ENCODE assay signal across 8 mouse cellular contexts in genomic region chr2:58667991-58668390, GRCm38 (mm10).
DNase-seq lines count a peak whose midpoint lies in the region; TF ChIP-seq lines count a peak whose summit lies in the region.

No protein-coding gene starts in this region.

- TF ChIP-seq CTCF in heart, adult 2 months (IDR thresholded peaks at IDR 0.05) = peak; percentile 86
- TF ChIP-seq CTCF in bone marrow, adult 2 months (IDR thresholded peaks at IDR 0.05; ENCODE audit: control insufficient read depth, insufficient read depth, low read length) = peak; percentile 30; the same call in 1 of the 2 replicates
- TF ChIP-seq CTCF in embryonic fibroblast, embryonic 13.5 days (IDR thresholded peaks at IDR 0.05; ENCODE audit: borderline replicate concordance, insufficient read depth, low read length) = peak; percentile 66; the same call in 1 of the 2 replicates

- H3K36me3 ChIP-seq in heart, adult 2 months (ENCODE audit: control insufficient read depth, insufficient read depth, low read length) = no peaks in the 10 kb centered on the region
- no peaks in the 10 kb centered on the region for H3K36me3 ChIP-seq in heart, embryonic 10.5 days

- no peaks in the 10 kb centered on the region for H3K9me3 ChIP-seq in heart, embryonic 10.5 days

- H3K27me3 ChIP-seq in heart, adult 2 months (ENCODE audit: control insufficient read depth, insufficient read depth, low read length) = no peaks in the 10 kb centered on the region
- no peaks in the 10 kb centered on the region for H3K27me3 ChIP-seq in heart, embryonic 10.5 days (ENCODE audit: insufficient read depth, poor library complexity, severe bottlenecking)

- peaks cover 1% of the 10 kb centered on the region; the same call in 1 of the 2 replicates for H3K4me1 ChIP-seq in heart, adult 2 months (ENCODE audit: control insufficient read depth, insufficient read depth, low read length)
- no peaks in the 10 kb centered on the region for H3K4me1 ChIP-seq in heart, embryonic 10.5 days
- no peaks in the 10 kb centered on the region for H3K4me1 ChIP-seq in bone marrow, adult 2 months (ENCODE audit: control insufficient read depth, insufficient read depth, low read length)
- no peaks in the 10 kb centered on the region for H3K4me1 ChIP-seq in embryonic fibroblast, embryonic 13.5 days (ENCODE audit: control insufficient read depth, insufficient read depth, low read length)

- DNase-seq in heart, adult 2 months = peak; percentile 36 to 67
- DNase-seq in heart, embryonic 10.5 days (ENCODE audit: low spot score) = no peak
- peak; percentile 68 to 69 for DNase-seq in heart, postnatal 36 days
- peak; percentile 68 for DNase-seq in layer of hippocampus, adult 9-10 months (ENCODE audit: low spot score)
- peak; percentile 79 for DNase-seq in lung, postnatal 36 days
- DNase-seq in right cerebral cortex, postnatal 36 days (ENCODE audit: low spot score in 2 of 2) = peak; percentile 37 to 59

- 36% methylated on average over 9 of the region's 9 CpGs for WGBS in heart, adult 2 months
- 58% methylated on average over 9 of the region's 9 CpGs for WGBS in heart, embryonic 10.5 days
- 49% methylated on average over 9 of the region's 9 CpGs for WGBS in bone marrow, adult 2 months

- intact Hi-C loops in heart, adult 2 months (cut with DNase I) = loop anchor here (1.0 to 5.0 kb wide), 5 partner anchors 86 to 611 kb away; partner anchors contain the start of genes Acvr1 and Upp2
- intact Hi-C loops in heart, postnatal 36 days (cut with DNase I) = loop anchor here (1.0 to 10.0 kb wide), 4 partner anchors 86 to 643 kb away; partner anchors contain the start of genes Acvr1 and Upp2

- TF ChIP-seq EP300 in heart, adult 2 months (IDR thresholded peaks at IDR 0.05; ENCODE audit: insufficient read depth, low read depth, low read length) = peak; percentile 81

- TF ChIP-seq POLR2A in heart, adult 2 months (IDR thresholded peaks at IDR 0.05; ENCODE audit: insufficient read depth, low read depth, low read length) = no peak
- no peak for TF ChIP-seq POLR2A in bone marrow, adult 2 months (IDR thresholded peaks at IDR 0.05; ENCODE audit: borderline replicate concordance, control insufficient read depth, low read depth, low read length)
- TF ChIP-seq POLR2A in embryonic fibroblast, embryonic 13.5 days (IDR thresholded peaks at IDR 0.05; ENCODE audit: low read depth, low read length) = no peak

- no peaks in the 10 kb centered on the region for H3K79me2 ChIP-seq in heart, adult 2 months (replicated peaks; ENCODE audit: control insufficient read depth, insufficient read depth, low read length)

- H3K27ac ChIP-seq in heart, adult 2 months = no peak overlapping the region
- no peak overlapping the region for H3K27ac ChIP-seq in heart, embryonic 10.5 days
- no peak overlapping the region for H3K27ac ChIP-seq in bone marrow, adult 2 months (ENCODE audit: control insufficient read depth, insufficient read depth, low read depth, low read length, poor library complexity)
- no peak overlapping the region for H3K27ac ChIP-seq in embryonic fibroblast, embryonic 13.5 days (ENCODE audit: insufficient read depth, low read length)

- no peak overlapping the region for H3K4me3 ChIP-seq in heart, adult 2 months
- no peak overlapping the region for H3K4me3 ChIP-seq in heart, embryonic 10.5 days
- no peak overlapping the region for H3K4me3 ChIP-seq in bone marrow, adult 2 months (replicated peaks; ENCODE audit: control insufficient read depth, low read depth, low read length)
- H3K4me3 ChIP-seq in embryonic fibroblast, embryonic 13.5 days (ENCODE audit: insufficient read depth, low read length) = no peak overlapping the region

- no peak overlapping the region for H3K9ac ChIP-seq in heart, adult 2 months (ENCODE audit: low read depth, low read length)

Comparison
In these comparisons a context has a peak if more than half of its experiments do, and no peak if none do; other contexts are left out.
1. CTCF ChIP-seq: peak in every context shown above with its lines; median percentile 86 in heart, adult 2 months; 66 in embryonic fibroblast, embryonic 13.5 days; 30 in bone marrow, adult 2 months.